Mouse (Mus musculus) limb, embryonic 15.5 days (tissue): ENCODE results near the gene Dbil5. TPM values are rescaled to one million over a fixed set of nuclear protein-coding genes. Genes with fewer than 3 reads are reported as not detected.
"Not testable (repeated sequence)": the region's sequence is repeated elsewhere in the genome, so short reads cannot be mapped to it uniquely, and the experiment has no call there.

Source experiments
- ATAC-seq: fragments of 200-750 bp; cut with Nextera tagmentation; 2 replicates; pipeline ENCODE4 v1.8.0; 2017; ENCODE audit warnings: low read depth, moderate TSS enrichment; ENCODE audit not compliant: insufficient number of reproducible peaks, low FRiP score, low TSS enrichment
- H3K27ac ChIP-seq: fragments of 300-500 bp; sonication (generic); 2 replicates; pipeline ENCODE4 v1.5.1; 2015; ENCODE audit warnings: moderate library complexity, mild to moderate bottlenecking, inconsistent platforms
- H3K27me3 ChIP-seq: fragments of 300-500 bp; sonication (generic); 2 replicates; pipeline ENCODE4 v1.6.1; 2015; ENCODE audit warnings: inconsistent platforms
- H3K36me3 ChIP-seq: fragments of 300-500 bp; sonication (generic); 2 replicates; pipeline ENCODE4 v1.6.1; 2015; ENCODE audit warnings: inconsistent platforms
- H3K4me1 ChIP-seq: fragments of 300-500 bp; sonication (generic); 2 replicates; pipeline ENCODE4 v1.6.1; 2015; ENCODE audit warnings: inconsistent platforms
- H3K4me2 ChIP-seq: fragments of 300-500 bp; sonication (generic); 2 replicates; pipeline ENCODE4 v1.6.1; 2015; ENCODE audit warnings: mild to moderate bottlenecking, inconsistent platforms
- H3K4me3 ChIP-seq: fragments of 300-500 bp; sonication (generic); 2 replicates; pipeline ENCODE4 v1.5.1; 2015; ENCODE audit warnings: mild to moderate bottlenecking, inconsistent platforms
- H3K9ac ChIP-seq: fragments of 300-500 bp; sonication (generic); 2 replicates; pipeline ENCODE4 v1.6.1; 2015; ENCODE audit warnings: inconsistent platforms
- H3K9me3 ChIP-seq: fragments of 300-500 bp; sonication (generic); 2 replicates; pipeline ENCODE4 v1.6.1; 2016; ENCODE audit warnings: inconsistent platforms
- WGBS: fragments of 180-500 bp; shearing (Covaris S2); methylation state at CpG from one replicate; pipeline ENCODE4 v1.1.7; 2015; 5-methylcytosine and 5-hydroxymethylcytosine counted together
- polyA plus RNA-seq: library from polyadenylated mRNA; unstranded; fragments of >200 nt; fragmentation: Nextera tagmentation; extraction: Ambion mirVana; gene quantifications from 2 replicates; pipeline ENCODE4 v1.2.1, GENCODE M21; 2015

The Dbil5 gene
- polyA plus RNA-seq, 1 experiment from 2014 or later = 1.5 TPM

GRCm38 (mm10) chr11:76201761-76202674 is 15.4 kb upstream of the Dbil5 start:
- H3K4me1 ChIP-seq = peaks cover 16% of the 10 kb centered on the region
- H3K4me3 ChIP-seq = peak overlapping the region; percentile 88
- H3K27ac ChIP-seq = peak overlapping the region; percentile 89
- peak; percentile 97 for ATAC-seq
- H3K36me3 ChIP-seq = peaks cover 23% of the 10 kb centered on the region
- no peaks in the 10 kb centered on the region for H3K9me3 ChIP-seq
- no peaks in the 10 kb centered on the region for H3K27me3 ChIP-seq
- peak overlapping the region; percentile 81 for H3K9ac ChIP-seq
- WGBS = under 1% methylated on average over 84 of the region's 90 CpGs
- peak overlapping the region; percentile 88 for H3K4me2 ChIP-seq

GRCm38 (mm10) chr11:76206793-76207192 is 10.6 kb upstream of the Dbil5 start:
- H3K36me3 ChIP-seq = peaks cover 56% of the 10 kb centered on the region

DNA sequence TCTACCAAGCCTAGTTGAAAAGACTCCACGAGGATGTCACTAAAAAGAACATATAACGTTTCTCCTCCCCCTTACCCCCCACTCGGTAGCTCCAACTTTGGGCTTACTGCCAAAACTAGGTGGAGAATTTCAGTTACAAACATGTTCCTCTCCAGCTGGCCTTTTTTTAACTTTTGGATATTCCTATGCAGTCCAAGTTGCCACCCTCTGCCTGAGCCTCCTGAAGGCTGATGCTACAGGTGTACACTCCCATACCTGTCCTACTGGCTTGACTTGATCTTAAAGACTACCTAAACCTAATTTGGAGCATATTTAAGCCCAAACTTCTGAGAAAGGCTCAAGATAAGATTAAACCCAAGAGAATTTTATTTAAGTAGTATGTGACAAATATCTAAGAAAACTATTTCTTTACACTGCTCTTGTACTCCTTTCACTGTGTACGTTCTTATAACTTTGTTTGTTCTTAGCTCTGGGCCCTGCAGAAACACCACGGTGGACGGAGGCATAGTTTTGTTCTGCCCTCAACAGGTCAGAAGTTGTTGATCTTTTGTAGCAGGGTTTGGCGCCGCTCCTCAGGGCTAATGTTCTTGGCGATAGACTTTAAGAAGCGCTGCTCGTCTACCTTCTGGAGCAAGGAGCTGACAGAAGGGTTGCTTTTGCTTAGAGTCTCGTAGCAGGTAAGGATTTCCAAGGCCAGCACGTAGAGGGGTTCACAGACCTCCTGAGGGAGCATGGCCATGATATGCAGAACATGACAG is 7.0 kb upstream of the Dbil5 start:
- Histone ChIP-seq H3K4me2 (no peak overlapping the region), H3K4me1 (peaks cover 4% of the 10 kb centered on the region; the same call in 1 of the 2 replicates), H3K4me3 (no peak overlapping the region), H3K9ac (no peak overlapping the region), H3K36me3 (peaks cover 74% of the 10 kb centered on the region), H3K27me3 (no peaks in the 10 kb centered on the region), H3K9me3 (no peaks in the 10 kb centered on the region), H3K27ac (peak overlapping the region; percentile 22; the same call in 1 of the 2 replicates)
- WGBS = 74% methylated on average over 13 of the region's 13 CpGs
- no peak for ATAC-seq

More at GRCm38 (mm10) chr11:76206793-76207192, 10.6 kb upstream of the Dbil5 start:
- H3K9me3 ChIP-seq = no peaks in the 10 kb centered on the region
- H3K4me1 ChIP-seq = peaks cover 13% of the 10 kb centered on the region
- H3K4me2 ChIP-seq = no peak overlapping the region
- H3K4me3 ChIP-seq = no peak overlapping the region
- no peaks in the 10 kb centered on the region for H3K27me3 ChIP-seq
- WGBS = 91% methylated on average over 5 of the region's 5 CpGs
- H3K9ac ChIP-seq = no peak overlapping the region
- ATAC-seq = no peak
- no peak overlapping the region for H3K27ac ChIP-seq

- 96% methylated on average over 6 of the region's 6 CpGs for WGBS
- H3K9me3 ChIP-seq, H3K27ac ChIP-seq, H3K9ac ChIP-seq, ATAC-seq, H3K4me2 ChIP-seq, H3K4me3 ChIP-seq, H3K27me3 ChIP-seq: not testable (repeated sequence)
- peaks cover 15% of the 10 kb centered on the region for H3K4me1 ChIP-seq
- H3K36me3 ChIP-seq = peaks cover 63% of the 10 kb centered on the region
Observed at GRCm38 (mm10) chr11:76211595-76211994, 5.8 kb upstream of the Dbil5 start.

GRCm38 (mm10) chr11:76213841-76214240 is 3.6 kb upstream of the Dbil5 start:
- Histone ChIP-seq H3K4me1 (peaks cover 20% of the 10 kb centered on the region), H3K4me3 (no peak overlapping the region), H3K27ac (no peak overlapping the region), H3K9ac (no peak overlapping the region), H3K9me3 (no peaks in the 10 kb centered on the region), H3K4me2 (no peak overlapping the region), H3K36me3 (peaks cover 43% of the 10 kb centered on the region), H3K27me3 (no peaks in the 10 kb centered on the region)
- no peak for ATAC-seq
- WGBS = 88% methylated on average over 5 of the region's 5 CpGs

DNA sequence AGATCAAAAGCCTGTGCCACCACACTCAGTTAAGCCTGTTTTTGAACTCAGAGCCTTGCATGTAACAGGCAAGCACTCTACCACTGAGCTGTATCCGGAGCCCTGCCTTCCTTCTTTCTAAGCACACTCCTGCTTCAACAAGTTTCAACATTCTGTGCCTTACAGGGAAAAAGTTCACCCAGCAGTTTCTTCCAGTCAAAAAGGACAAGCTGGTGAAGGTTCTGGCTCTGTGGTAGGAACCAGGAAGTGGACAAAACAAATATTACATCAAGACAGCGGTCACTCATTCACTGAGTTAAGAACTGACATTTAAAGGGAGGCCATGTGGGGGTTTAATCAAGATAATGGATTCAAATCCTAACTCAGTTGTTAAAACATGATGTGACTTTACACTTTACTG is 2.4 kb upstream of the Dbil5 start:
- H3K27ac ChIP-seq = no peak overlapping the region
- WGBS = 96% methylated on average over 2 of the region's 2 CpGs
- H3K27me3 ChIP-seq = no peaks in the 10 kb centered on the region
- H3K4me3 ChIP-seq = no peak overlapping the region
- no peak overlapping the region for H3K9ac ChIP-seq
- ATAC-seq = no peak
- peaks cover 44% of the 10 kb centered on the region for H3K36me3 ChIP-seq
- H3K4me1 ChIP-seq = peaks cover 17% of the 10 kb centered on the region
- H3K9me3 ChIP-seq = no peaks in the 10 kb centered on the region
- no peak overlapping the region for H3K4me2 ChIP-seq

GRCm38 (mm10) chr11:76216049-76216540 is 1.3 kb upstream of the Dbil5 start:
- no peaks in the 10 kb centered on the region for H3K27me3 ChIP-seq
- WGBS = 65% methylated on average over 5 of the region's 5 CpGs
- no peaks in the 10 kb centered on the region for H3K9me3 ChIP-seq
- H3K4me3 ChIP-seq = peak overlapping the region; percentile 57
- H3K4me2 ChIP-seq = peak overlapping the region; percentile 68
- peaks cover 46% of the 10 kb centered on the region for H3K36me3 ChIP-seq
- peaks cover 16% of the 10 kb centered on the region for H3K4me1 ChIP-seq
- no peak overlapping the region for H3K9ac ChIP-seq
- ATAC-seq = no peak
- H3K27ac ChIP-seq = peak overlapping the region; percentile 93

DNA sequence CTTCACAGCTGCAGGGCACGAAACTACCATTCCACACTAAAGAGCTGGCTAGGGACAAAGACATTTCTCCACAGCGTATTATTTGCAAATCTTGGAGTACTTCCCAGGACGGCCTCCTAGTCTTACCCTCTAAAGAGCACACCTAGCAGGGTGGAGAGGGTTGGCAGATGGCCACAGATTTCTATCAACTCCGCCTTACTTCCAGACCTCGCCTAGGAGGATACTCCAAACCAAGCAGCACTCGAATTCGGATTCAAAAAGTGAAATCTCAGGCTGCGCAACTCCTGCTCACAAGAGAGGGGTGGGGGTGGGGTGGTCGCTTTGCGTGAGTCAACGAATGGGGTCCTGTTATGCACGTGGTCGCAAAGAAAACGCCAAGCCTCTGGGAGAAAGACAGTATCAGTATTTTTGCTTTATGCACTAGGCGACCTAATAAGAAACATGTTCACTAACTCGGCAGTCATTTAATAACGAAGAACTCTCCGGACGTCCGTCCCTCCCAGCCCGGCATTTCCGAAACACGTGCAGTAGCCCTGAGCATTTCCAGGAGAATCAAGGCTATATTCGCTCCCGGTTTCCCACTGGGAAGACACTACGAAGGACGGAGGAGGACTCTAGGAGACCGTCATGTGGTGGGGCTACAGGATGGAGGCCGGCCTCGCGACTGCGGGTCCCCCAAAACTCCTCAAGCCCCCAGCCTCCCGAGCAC is 573 bp upstream of the Dbil5 start:
- WGBS = 1% methylated on average over 33 of the region's 33 CpGs
- Histone ChIP-seq H3K36me3 (peaks cover 53% of the 10 kb centered on the region), H3K9ac (peak overlapping the region; percentile 64), H3K9me3 (no peaks in the 10 kb centered on the region), H3K4me3 (peak overlapping the region; percentile 57), H3K27me3 (no peaks in the 10 kb centered on the region), H3K4me1 (peaks cover 16% of the 10 kb centered on the region), H3K27ac (peak overlapping the region; percentile 93), H3K4me2 (peak overlapping the region; percentile 68)
- peak; percentile 22; the same call in 1 of the 2 replicates for ATAC-seq

- no peak overlapping the region for H3K9ac ChIP-seq
- H3K4me3 ChIP-seq = no peak overlapping the region
- no peaks in the 10 kb centered on the region for H3K27me3 ChIP-seq
- WGBS = 96% methylated on average over 5 of the region's 5 CpGs
- H3K4me2 ChIP-seq = no peak overlapping the region
- ATAC-seq = no peak
- no peaks in the 10 kb centered on the region for H3K9me3 ChIP-seq
- no peak overlapping the region for H3K27ac ChIP-seq
- peaks cover 62% of the 10 kb centered on the region for H3K36me3 ChIP-seq
- no peaks in the 10 kb centered on the region for H3K4me1 ChIP-seq
Observed at GRCm38 (mm10) chr11:76224631-76225030, 7.2 kb downstream of the Dbil5 start.

GRCm38 (mm10) chr11:76225051-76225450 is 7.6 kb downstream of the Dbil5 start:
- Histone ChIP-seq H3K4me3 (no peak overlapping the region), H3K27ac (no peak overlapping the region), H3K27me3 (no peaks in the 10 kb centered on the region), H3K9me3 (no peaks in the 10 kb centered on the region), H3K4me2 (no peak overlapping the region), H3K4me1 (no peaks in the 10 kb centered on the region), H3K9ac (no peak overlapping the region), H3K36me3 (peaks cover 57% of the 10 kb centered on the region)
- no peak for ATAC-seq

DNA sequence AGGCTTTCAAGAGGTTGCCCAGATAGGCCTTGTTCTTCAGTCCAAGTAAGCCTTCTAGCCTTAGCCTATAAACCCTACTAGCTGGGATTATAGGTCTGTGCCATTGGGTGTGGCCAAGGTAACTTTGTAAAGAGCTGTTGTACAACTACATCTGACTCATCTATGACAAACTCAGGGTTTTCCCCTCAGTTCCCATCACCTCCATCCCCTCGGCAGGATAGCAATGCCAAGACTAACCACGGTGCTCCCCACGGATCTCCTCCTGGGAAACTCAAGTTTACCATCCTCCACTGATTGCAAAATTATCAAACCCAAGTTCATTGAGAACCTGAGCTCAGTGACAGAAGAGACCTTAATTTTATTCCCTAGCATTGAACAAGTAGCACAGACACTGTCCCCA is 18.7 kb downstream of the Dbil5 start:
- Histone ChIP-seq H3K4me3 (no peak overlapping the region), H3K4me2 (no peak overlapping the region), H3K9me3 (no peaks in the 10 kb centered on the region), H3K4me1 (no peaks in the 10 kb centered on the region), H3K9ac (no peak overlapping the region), H3K27ac (no peak overlapping the region), H3K36me3 (peaks cover 74% of the 10 kb centered on the region), H3K27me3 (no peaks in the 10 kb centered on the region)
- no peak for ATAC-seq
- WGBS = 86% methylated on average over 3 of the region's 3 CpGs
